In genomic region chr1:167069741-167070140, GRCm38 (mm10) we compare ENCODE assay signal across 12 mouse cellular contexts.
A peak's percentile ranks its signal among the peaks of the same experiment; 100 is the strongest.
DNase-seq lines count a peak whose midpoint lies in the region; ATAC-seq and TF ChIP-seq lines count a peak whose summit lies in the region.
"Had no signal": no experiment of that assay in that cellular context is flagged by ENCODE, and none has a peak within 500 bp of the region (broad histone marks: within the 10 kb centered on the region; RNA-seq: fewer than 3 reads in every experiment).

No protein-coding gene starts in this region.

- WGBS in hindbrain, embryonic 15.5 days, result 48% methylated on average over 9 of the region's 9 CpGs
- WGBS in hindbrain, embryonic 12.5 days, result 55% methylated on average over 9 of the region's 9 CpGs
- 35% methylated on average over 9 of the region's 9 CpGs for whole genome bisulfite sequencing in olfactory bulb, adult 2 months

- TF ChIP-seq POLR2A in olfactory bulb, adult 2 months (IDR thresholded peaks at IDR 0.05; ENCODE audit: insufficient read depth, low read depth, low read length), result no peak

- peak; percentile 36 for ATAC-seq in cerebellum, adult (ENCODE audit: insufficient number of reproducible peaks, low FRiP score, low TSS enrichment)
- ATAC-seq in hindbrain, embryonic 15.5 days (ENCODE audit: low FRiP score, low read depth), result no peak
- ATAC-seq in hindbrain, embryonic 12.5 days (ENCODE audit: low FRiP score), result no peak

- no peaks in the 10 kb centered on the region for H3K9me3 ChIP-seq in hindbrain, embryonic 15.5 days
- no peaks in the 10 kb centered on the region for H3K9me3 ChIP-seq in hindbrain, embryonic 12.5 days (replicated peaks)

- no peak for DNase-seq in cerebellum, postnatal 4 days (ENCODE audit: low spot score in 2 of 2)
- DNase-seq in right cerebral cortex, adult 2 months (ENCODE audit: low spot score in 2 of 2), result peak; percentile 37 to 47
- DNase-seq in right cerebral cortex, postnatal 10 days (ENCODE audit: low spot score in 2 of 2), result no peak
- DNase-seq in gastrocnemius, adult 8-10 months (ENCODE audit: low spot score in 2 of 2), result no peak
- DNase-seq: adrenal gland, adult 8-10 months had no signal

- peaks cover 35% of the 10 kb centered on the region for H3K4me1 ChIP-seq in hindbrain, embryonic 15.5 days (replicated peaks)
- H3K4me1 ChIP-seq in hindbrain, embryonic 12.5 days, result peaks cover 30% of the 10 kb centered on the region
- peaks cover 39% of the 10 kb centered on the region for H3K4me1 ChIP-seq in olfactory bulb, adult 2 months (ENCODE audit: control insufficient read depth, insufficient read depth, low read length)

- no peak overlapping the region for H3K4me2 ChIP-seq in hindbrain, embryonic 15.5 days
- no peak overlapping the region for H3K4me2 ChIP-seq in hindbrain, embryonic 12.5 days (replicated peaks)
- H3K4me2 ChIP-seq: heart, embryonic 11.5 days had no signal

- no peak overlapping the region for H3K4me3 ChIP-seq in hindbrain, embryonic 15.5 days
- no peak overlapping the region for H3K4me3 ChIP-seq in hindbrain, embryonic 12.5 days
- no peak overlapping the region for H3K4me3 ChIP-seq in olfactory bulb, adult 2 months (ENCODE audit: insufficient read depth, low read depth, low read length)
- H3K4me3 ChIP-seq: myocyte had no signal

- no peak overlapping the region for H3K9ac ChIP-seq in hindbrain, embryonic 15.5 days
- no peak overlapping the region for H3K9ac ChIP-seq in hindbrain, embryonic 12.5 days
- H3K9ac ChIP-seq: liver, embryonic 14.5 days had no signal

- no peak for TF ChIP-seq CTCF in olfactory bulb, adult 2 months (IDR thresholded peaks at IDR 0.05; ENCODE audit: insufficient read depth, low read depth, low read length)

- no peaks in the 10 kb centered on the region for H3K36me3 ChIP-seq in hindbrain, embryonic 15.5 days
- H3K36me3 ChIP-seq in hindbrain, embryonic 12.5 days, result no peaks in the 10 kb centered on the region

- 0 out of 2 replicates have a peak overlapping the region, but pooled peaks have one; percentile 1 for H3K27ac ChIP-seq in hindbrain, embryonic 15.5 days (replicated peaks)
- H3K27ac ChIP-seq in hindbrain, embryonic 12.5 days, result no peak overlapping the region
- H3K27ac ChIP-seq in olfactory bulb, adult 2 months (ENCODE audit: insufficient read depth, low read depth, low read length), result peak overlapping the region; percentile 23
- H3K27ac ChIP-seq: liver, embryonic 14.5 days had no signal

- H3K27me3 ChIP-seq in hindbrain, embryonic 15.5 days, result no peaks in the 10 kb centered on the region
- no peaks in the 10 kb centered on the region for H3K27me3 ChIP-seq in hindbrain, embryonic 12.5 days

Comparison
In these comparisons a context has a peak if more than half of its experiments do, and no peak if none do; other contexts are left out.
1. DNase-seq: peak in right cerebral cortex, adult 2 months (2 of 2); none in cerebellum, postnatal 4 days (0 of 2), right cerebral cortex, postnatal 10 days (0 of 2) and gastrocnemius, adult 8-10 months (0 of 2).